Mouse (Mus musculus) hindbrain, embryonic 16.5 days (tissue): Measurements from ENCODE around the gene Bphl. TPM values are rescaled to one million over a fixed set of nuclear protein-coding genes. Genes with fewer than 3 reads are reported as not detected.
A peak's percentile ranks its signal among the peaks of the same experiment; 100 is the strongest.

Source experiments
- ATAC-seq: fragments of 200-750 bp; cut with Nextera tagmentation; 2 replicates; pipeline ENCODE4 v1.8.0; 2017; ENCODE audit warnings: moderate TSS enrichment, moderate library complexity
- H3K27ac ChIP-seq: fragments of 300-500 bp; sonication (generic); 2 replicates; pipeline ENCODE4 v1.5.1; 2014; ENCODE audit warnings: low read depth, mild to moderate bottlenecking, control low read depth, low read length, moderate library complexity
- H3K27me3 ChIP-seq: fragments of 300-500 bp; sonication (generic); replicated peaks from 2 replicates; pipeline ENCODE4 v1.6.1; 2014; ENCODE audit warnings: low read length; ENCODE audit not compliant: control insufficient read depth, insufficient read depth
- H3K36me3 ChIP-seq: fragments of 300-500 bp; sonication (generic); 2 replicates; pipeline ENCODE4 v1.6.1; 2014; ENCODE audit warnings: mild to moderate bottlenecking, low read length, moderate library complexity, mixed read lengths; ENCODE audit not compliant: control insufficient read depth, insufficient read depth
- H3K4me1 ChIP-seq: fragments of 300-500 bp; sonication (generic); 2 replicates; pipeline ENCODE4 v1.6.1; 2014; ENCODE audit warnings: low read depth, low read length; ENCODE audit not compliant: control insufficient read depth, insufficient read depth
- H3K4me2 ChIP-seq: fragments of 300-500 bp; sonication (generic); 2 replicates; pipeline ENCODE4 v1.6.1; 2014; ENCODE audit warnings: mild to moderate bottlenecking, low read length, control low read depth, moderate library complexity
- H3K4me3 ChIP-seq: fragments of 300-500 bp; sonication (generic); 2 replicates; pipeline ENCODE4 v1.5.1; 2014; ENCODE audit warnings: mild to moderate bottlenecking, low read length, control low read depth, moderate library complexity
- H3K9ac ChIP-seq: fragments of 300-500 bp; sonication (generic); 2 replicates; pipeline ENCODE4 v1.6.1; 2014; ENCODE audit warnings: low read depth, mild to moderate bottlenecking, control low read depth, low read length, moderate library complexity
- H3K9me3 ChIP-seq: fragments of 300-500 bp; sonication (generic); 2 replicates; pipeline ENCODE4 v1.6.1; 2014; ENCODE audit warnings: mild to moderate bottlenecking, low read length, moderate library complexity; ENCODE audit not compliant: control insufficient read depth
- WGBS: fragments of 180-500 bp; shearing (Covaris S2); extraction: QIAGEN DNeasy Blood & Tissue Kit; methylation state at CpG from one replicate; pipeline ENCODE4 v1.1.7; 2014; 5-methylcytosine and 5-hydroxymethylcytosine counted together
- polyA plus RNA-seq: library from polyadenylated mRNA; unstranded; fragments of >200 nt; fragmentation: Nextera tagmentation; extraction: Ambion mirVana; gene quantifications from 2 replicates; pipeline ENCODE4 v1.2.1, GENCODE M21; 2015

Gene Bphl
- polyA plus RNA-seq, 1 experiment from 2014 or later: 45.9 TPM

- peaks cover 11% of the 10 kb centered on the region for H3K36me3 ChIP-seq
- no peak overlapping the region for H3K27ac ChIP-seq
- no peak for ATAC-seq
- H3K9me3 ChIP-seq: no peaks in the 10 kb centered on the region
- no peak overlapping the region for H3K4me3 ChIP-seq
- H3K4me1 ChIP-seq: no peaks in the 10 kb centered on the region
- H3K9ac ChIP-seq: no peak overlapping the region
- WGBS: 97% methylated on average over 2 of the region's 2 CpGs
- H3K27me3 ChIP-seq: no peaks in the 10 kb centered on the region
- no peak overlapping the region for H3K4me2 ChIP-seq
Observed at GRCm38 (mm10) chr13:34021998-34022397, 15.4 kb upstream of the Bphl start.

DNA sequence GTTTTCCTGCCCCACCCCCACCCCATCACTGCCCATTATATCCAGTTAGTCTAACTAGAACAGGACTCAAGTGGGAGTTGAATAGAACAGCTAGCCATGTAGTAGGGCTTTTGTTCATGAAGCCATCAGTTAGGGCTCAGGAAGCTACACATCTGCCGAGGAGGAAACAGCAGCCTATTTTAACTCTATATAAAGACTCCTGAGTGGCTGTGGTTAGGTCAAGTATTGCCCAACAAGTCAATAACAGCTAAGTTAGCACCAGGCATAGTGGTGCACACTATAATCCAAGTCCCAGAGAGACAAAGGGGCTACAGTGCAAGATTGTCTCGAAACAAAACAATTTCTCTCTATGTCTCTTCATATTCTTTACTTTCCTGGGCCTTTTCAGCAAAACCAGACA is 5.4 kb upstream of the Bphl start:
- Histone ChIP-seq H3K9me3 (no peaks in the 10 kb centered on the region), H3K9ac (no peak overlapping the region), H3K4me3 (no peak overlapping the region), H3K36me3 (peaks cover 11% of the 10 kb centered on the region), H3K4me2 (no peak overlapping the region), H3K27me3 (no peaks in the 10 kb centered on the region), H3K27ac (no peak overlapping the region), H3K4me1 (peaks cover 4% of the 10 kb centered on the region)
- 58% methylated on average over 2 of the region's 2 CpGs for WGBS
- ATAC-seq: no peak

DNA sequence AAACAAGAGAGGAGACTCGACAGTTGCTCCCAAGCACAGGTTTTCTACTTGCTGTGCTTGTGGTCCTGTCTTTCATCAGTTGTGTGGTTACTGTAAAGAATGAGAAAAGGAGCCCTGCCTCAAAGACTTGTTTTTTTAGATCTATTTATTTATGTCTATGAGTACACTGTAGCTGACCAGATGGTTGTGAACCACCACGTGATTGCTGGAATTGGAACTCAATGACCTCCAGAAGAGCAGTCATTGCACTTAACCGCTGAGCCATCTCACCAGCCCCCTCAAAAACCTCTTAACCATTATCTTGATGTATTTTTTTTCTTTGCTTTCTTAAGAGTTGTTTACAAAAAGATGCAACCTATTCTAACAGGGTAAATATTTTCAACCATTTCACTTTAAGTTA is 2.0 kb upstream of the Bphl start:
- Histone ChIP-seq H3K27me3 (no peaks in the 10 kb centered on the region), H3K4me3 (no peak overlapping the region), H3K9ac (no peak overlapping the region), H3K36me3 (peaks cover 3% of the 10 kb centered on the region), H3K4me2 (no peak overlapping the region), H3K4me1 (peaks cover 14% of the 10 kb centered on the region), H3K9me3 (no peaks in the 10 kb centered on the region), H3K27ac (no peak overlapping the region)
- 87% methylated on average over 3 of the region's 3 CpGs for WGBS
- ATAC-seq: no peak

DNA sequence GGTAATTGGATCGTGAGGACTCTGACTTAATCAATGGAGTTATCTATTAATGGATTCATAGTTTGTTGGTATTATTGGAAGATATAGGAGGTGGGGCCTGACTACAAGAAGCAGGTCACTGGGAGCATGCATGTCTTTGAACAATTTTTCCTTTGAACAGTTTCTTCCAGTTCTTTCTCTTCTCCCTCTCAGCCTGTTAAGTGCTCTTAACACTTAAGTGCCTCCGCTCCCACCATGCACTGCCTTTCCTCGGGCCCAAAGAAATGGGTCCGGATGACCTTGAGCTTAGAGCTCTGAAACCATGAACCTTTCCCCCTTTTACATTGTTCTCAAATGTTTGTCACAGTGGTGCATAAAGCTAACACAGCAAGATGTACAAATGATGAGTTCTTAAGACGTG is 671 bp upstream of the Bphl start:
- no peak overlapping the region for H3K9ac ChIP-seq
- H3K4me3 ChIP-seq: no peak overlapping the region
- no peak overlapping the region; the same call in 1 of the 2 replicates for H3K4me2 ChIP-seq
- H3K27me3 ChIP-seq: no peaks in the 10 kb centered on the region
- H3K27ac ChIP-seq: peak overlapping the region; percentile 92
- H3K9me3 ChIP-seq: no peaks in the 10 kb centered on the region
- peaks cover 3% of the 10 kb centered on the region for H3K36me3 ChIP-seq
- 79% methylated on average over 5 of the region's 5 CpGs for WGBS
- ATAC-seq: 0 out of 2 replicates have a peak, but pooled peaks have one; percentile 5
- peaks cover 14% of the 10 kb centered on the region for H3K4me1 ChIP-seq

DNA sequence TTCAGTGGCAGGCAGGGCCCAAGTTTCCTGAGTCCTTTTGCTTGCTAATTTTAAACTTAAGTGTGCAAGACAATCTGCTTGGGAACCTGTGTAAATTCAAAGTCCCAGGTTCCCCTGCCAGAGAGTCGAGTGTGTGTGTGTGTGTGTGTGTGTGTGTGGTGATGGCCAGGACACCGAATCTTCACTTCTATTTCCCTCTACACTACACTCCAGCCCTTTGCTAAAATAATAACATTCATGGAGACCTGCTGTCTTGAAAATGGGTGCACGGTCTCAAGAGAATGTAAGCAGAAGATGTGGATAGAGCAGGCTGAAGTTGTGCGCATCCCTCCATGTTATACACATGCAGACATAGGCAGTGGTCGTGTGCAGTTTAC is 647 bp downstream of the Bphl start:
- Histone ChIP-seq H3K4me2 (peak overlapping the region; percentile 78), H3K4me3 (peak overlapping the region; percentile 85), H3K9me3 (no peaks in the 10 kb centered on the region), H3K9ac (peak overlapping the region; percentile 97), H3K4me1 (peaks cover 14% of the 10 kb centered on the region), H3K36me3 (peaks cover 3% of the 10 kb centered on the region), H3K27ac (peak overlapping the region; percentile 92), H3K27me3 (no peaks in the 10 kb centered on the region)
- WGBS: 31% methylated on average over 5 of the region's 5 CpGs
- 0 out of 2 replicates have a peak, but pooled peaks have one; percentile 1 for ATAC-seq

DNA sequence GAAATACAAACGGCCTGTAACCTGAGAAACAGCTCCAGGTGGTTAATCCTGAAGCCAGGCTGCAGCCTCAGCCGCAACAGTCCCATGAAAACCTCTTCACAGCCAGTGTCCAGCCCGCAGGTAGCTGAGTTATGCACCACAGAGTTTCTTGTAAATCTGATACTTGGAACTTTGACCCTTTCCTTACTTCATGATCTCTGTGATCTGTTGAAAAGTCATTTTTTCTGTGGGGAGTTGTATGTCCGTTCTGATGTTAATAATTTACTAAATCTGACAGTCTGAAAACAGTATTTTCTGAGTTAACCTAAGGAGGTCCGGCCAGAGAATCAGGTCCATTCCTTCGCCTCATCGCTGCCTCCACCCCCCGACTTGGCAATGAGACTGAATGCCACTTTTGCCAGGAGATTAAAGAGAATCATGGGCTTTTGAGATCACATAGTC is 1.5 kb downstream of the Bphl start:
- H3K4me1 ChIP-seq: peaks cover 14% of the 10 kb centered on the region
- H3K4me2 ChIP-seq: peak overlapping the region; percentile 78
- 45% methylated on average over 8 of the region's 8 CpGs for WGBS
- no peak overlapping the region for H3K27ac ChIP-seq
- H3K4me3 ChIP-seq: peak overlapping the region; percentile 85
- H3K9ac ChIP-seq: peak overlapping the region; percentile 39
- no peaks in the 10 kb centered on the region for H3K9me3 ChIP-seq
- ATAC-seq: no peak
- H3K27me3 ChIP-seq: no peaks in the 10 kb centered on the region
- H3K36me3 ChIP-seq: no peaks in the 10 kb centered on the region

- ATAC-seq: no peak
- Histone ChIP-seq H3K36me3 (no peaks in the 10 kb centered on the region), H3K4me3 (no peak overlapping the region), H3K27ac (no peak overlapping the region), H3K9me3 (no peaks in the 10 kb centered on the region), H3K27me3 (no peaks in the 10 kb centered on the region), H3K4me1 (peaks cover 14% of the 10 kb centered on the region), H3K4me2 (no peak overlapping the region), H3K9ac (no peak overlapping the region)
- WGBS: 96% methylated on average over 3 of the region's 3 CpGs
Observed at GRCm38 (mm10) chr13:34040091-34040490, 2.7 kb downstream of the Bphl start.

GRCm38 (mm10) chr13:34043716-34044393 is 6.5 kb downstream of the Bphl start:
- H3K9ac ChIP-seq: no peak overlapping the region
- WGBS: 80% methylated on average over 7 of the region's 7 CpGs
- no peaks in the 10 kb centered on the region for H3K27me3 ChIP-seq
- H3K9me3 ChIP-seq: no peaks in the 10 kb centered on the region
- peaks cover 5% of the 10 kb centered on the region for H3K4me1 ChIP-seq
- H3K4me2 ChIP-seq: no peak overlapping the region
- no peak overlapping the region for H3K4me3 ChIP-seq
- peaks cover 4% of the 10 kb centered on the region; the same call in 1 of the 2 replicates for H3K36me3 ChIP-seq
- H3K27ac ChIP-seq: no peak overlapping the region
- ATAC-seq: no peak

GRCm38 (mm10) chr13:34045511-34046249 is 8.3 kb downstream of the Bphl start:
- no peak overlapping the region for H3K9ac ChIP-seq
- WGBS: 70% methylated on average over 5 of the region's 5 CpGs
- peak; percentile 45; the same call in 1 of the 2 replicates for ATAC-seq

More at GRCm38 (mm10) chr13:34045511-34046249, 8.3 kb downstream of the Bphl start:
- no peak overlapping the region for H3K4me3 ChIP-seq
- no peaks in the 10 kb centered on the region for H3K27me3 ChIP-seq
- H3K27ac ChIP-seq: no peak overlapping the region
- H3K4me2 ChIP-seq: no peak overlapping the region
- H3K9me3 ChIP-seq: no peaks in the 10 kb centered on the region
- peaks cover 4% of the 10 kb centered on the region; the same call in 1 of the 2 replicates for H3K36me3 ChIP-seq
- H3K4me1 ChIP-seq: peaks cover 2% of the 10 kb centered on the region; the same call in 1 of the 2 replicates
